Mouse (Mus musculus) mature B cell (primary cell): ENCODE measurements around the gene Hmgcr.

Source experiments
- in situ Hi-C: fragments of 300-500 bp; cut with MboI; formaldehyde crosslinking; loops from 2 replicates; pipeline ENCODE4 v1.14.3; 2019

Gene Hmgcr

GRCm38 (mm10) chr13:96670406-96671077 is at the start of gene Hmgcr:
TSS of gene Hmgcr (minus strand) at chr13:96670936.
- in situ Hi-C loops: no loop called here

- in situ Hi-C loops: no loop called here
Observed at GRCm38 (mm10) chr13:96720003-96720402, 49.3 kb upstream of the Hmgcr start.

- in situ Hi-C loops: no loop called here
Observed at GRCm38 (mm10) chr13:96717821-96718220, 47.1 kb upstream of the Hmgcr start.

- in situ Hi-C loops: no loop called here
Observed at GRCm38 (mm10) chr13:96716311-96716710, 45.6 kb upstream of the Hmgcr start.

- in situ Hi-C loops: no loop called here
Observed at GRCm38 (mm10) chr13:96709269-96710233, 38.8 kb upstream of the Hmgcr start.

- in situ Hi-C loops: no loop called here
Observed at GRCm38 (mm10) chr13:96702567-96703278, 32.0 kb upstream of the Hmgcr start.

- in situ Hi-C loops: no loop called here
Observed at GRCm38 (mm10) chr13:96697805-96698586, 27.3 kb upstream of the Hmgcr start.

GRCm38 (mm10) chr13:96695428-96695827 is 24.7 kb upstream of the Hmgcr start:
- in situ Hi-C loops: no loop called here

GRCm38 (mm10) chr13:96689901-96690300 is 19.2 kb upstream of the Hmgcr start:
- in situ Hi-C loops: no loop called here

GRCm38 (mm10) chr13:96687261-96687660 is 16.5 kb upstream of the Hmgcr start:
- in situ Hi-C loops: no loop called here

GRCm38 (mm10) chr13:96684779-96685178 is 14.0 kb upstream of the Hmgcr start:
- in situ Hi-C loops: no loop called here

GRCm38 (mm10) chr13:96681088-96681620 is 10.4 kb upstream of the Hmgcr start:
- in situ Hi-C loops: no loop called here

GRCm38 (mm10) chr13:96680163-96681087 is 9.7 kb upstream of the Hmgcr start:
- in situ Hi-C loops: no loop called here

- in situ Hi-C loops: no loop called here
Observed at GRCm38 (mm10) chr13:96678616-96679015, 7.9 kb upstream of the Hmgcr start.

GRCm38 (mm10) chr13:96677071-96677470 is 6.3 kb upstream of the Hmgcr start:
- in situ Hi-C loops: no loop called here

GRCm38 (mm10) chr13:96675756-96676155 is 5.0 kb upstream of the Hmgcr start:
- in situ Hi-C loops: no loop called here

- in situ Hi-C loops: no loop called here
Observed at GRCm38 (mm10) chr13:96673817-96674216, 3.1 kb upstream of the Hmgcr start.

GRCm38 (mm10) chr13:96672276-96672675 is 1.5 kb upstream of the Hmgcr start:
- in situ Hi-C loops: no loop called here

- in situ Hi-C loops: no loop called here
Observed at GRCm38 (mm10) chr13:96671906-96672234, 1.1 kb upstream of the Hmgcr start.
